Mouse (Mus musculus) liver, postnatal 0 days (tissue): ENCODE data around the gene Tmem229b. TPM values are rescaled to one million over a fixed set of nuclear protein-coding genes. Genes with fewer than 3 reads are reported as not detected.
A peak's percentile ranks its signal among the peaks of the same experiment; 100 is the strongest.

Experiments
- ATAC-seq: fragments of 200-750 bp; cut with Nextera tagmentation; 2 replicates; pipeline ENCODE4 v1.8.0; 2017; ENCODE audit warnings: mild to moderate bottlenecking, moderate library complexity
- DNase-seq: peaks from one replicate; pipeline ENCODE4 v3.0.0-alpha.2; 2016
- H3K27ac ChIP-seq: fragments of 300-500 bp; sonication (generic); 2 replicates; pipeline ENCODE4 v1.5.1; 2014; ENCODE audit warnings: antibody characterized with exemption, moderate library complexity, mild to moderate bottlenecking, low read depth
- H3K27me3 ChIP-seq: fragments of 300-500 bp; sonication (generic); 2 replicates; pipeline ENCODE4 v1.6.1; 2014; ENCODE audit warnings: low read length, control low read depth, mixed read lengths; ENCODE audit not compliant: insufficient read depth
- H3K36me3 ChIP-seq: fragments of 300-500 bp; sonication (generic); replicated peaks from 2 replicates; pipeline ENCODE4 v1.6.1; 2014; ENCODE audit warnings: mild to moderate bottlenecking, control low read depth, low read length, moderate library complexity, mixed read lengths; ENCODE audit not compliant: insufficient read depth
- H3K4me1 ChIP-seq: fragments of 300-500 bp; sonication (generic); 2 replicates; pipeline ENCODE4 v1.6.1; 2014; ENCODE audit warnings: antibody characterized with exemption, mild to moderate bottlenecking, control low read depth; ENCODE audit not compliant: insufficient read depth
- H3K4me2 ChIP-seq: fragments of 300-500 bp; sonication (generic); 2 replicates; pipeline ENCODE4 v1.6.1; 2014; ENCODE audit warnings: low read depth, mild to moderate bottlenecking, low read length, moderate library complexity, mixed read lengths
- H3K4me3 ChIP-seq: fragments of 300-500 bp; sonication (generic); 2 replicates; pipeline ENCODE4 v1.5.1; 2014; ENCODE audit warnings: low read depth, low read length
- H3K9ac ChIP-seq: fragments of 300-500 bp; sonication (generic); replicated peaks from 2 replicates; pipeline ENCODE4 v1.6.1; 2014; ENCODE audit warnings: mild to moderate bottlenecking, moderate library complexity
- H3K9me3 ChIP-seq: fragments of 300-500 bp; sonication (generic); 2 replicates; pipeline ENCODE4 v1.6.1; 2016; ENCODE audit warnings: mild to moderate bottlenecking, control low read depth, low read length, mixed read lengths
- CTCF ChIP-seq: sonication (generic); IDR thresholded peaks from 2 replicates; pipeline ENCODE4 v1.5.1; 2016; ENCODE audit warnings: antibody characterized with exemption, low read depth
- EP300 ChIP-seq: IDR thresholded peaks from 2 replicates; pipeline ENCODE4 v1.6.1; 2016; ENCODE audit warnings: antibody characterized with exemption, low read depth, mild to moderate bottlenecking
- WGBS: fragments of 180-500 bp; shearing (Covaris S2); extraction: QIAGEN DNeasy Blood & Tissue Kit; methylation state at CpG from one replicate; pipeline ENCODE4 v1.1.7; 2014; ENCODE audit not compliant: insufficient replicate concordance; 5-methylcytosine and 5-hydroxymethylcytosine counted together
- polyA plus RNA-seq: library from polyadenylated mRNA; unstranded; fragments of >200 nt; fragmentation: Nextera tagmentation; extraction: Ambion mirVana; gene quantifications from 2 replicates; pipeline ENCODE4 v1.2.1, GENCODE M21; 2015

Tmem229b gene
- 2.9 and 3.6 TPM in 2 replicates for polyA plus RNA-seq

DNA sequence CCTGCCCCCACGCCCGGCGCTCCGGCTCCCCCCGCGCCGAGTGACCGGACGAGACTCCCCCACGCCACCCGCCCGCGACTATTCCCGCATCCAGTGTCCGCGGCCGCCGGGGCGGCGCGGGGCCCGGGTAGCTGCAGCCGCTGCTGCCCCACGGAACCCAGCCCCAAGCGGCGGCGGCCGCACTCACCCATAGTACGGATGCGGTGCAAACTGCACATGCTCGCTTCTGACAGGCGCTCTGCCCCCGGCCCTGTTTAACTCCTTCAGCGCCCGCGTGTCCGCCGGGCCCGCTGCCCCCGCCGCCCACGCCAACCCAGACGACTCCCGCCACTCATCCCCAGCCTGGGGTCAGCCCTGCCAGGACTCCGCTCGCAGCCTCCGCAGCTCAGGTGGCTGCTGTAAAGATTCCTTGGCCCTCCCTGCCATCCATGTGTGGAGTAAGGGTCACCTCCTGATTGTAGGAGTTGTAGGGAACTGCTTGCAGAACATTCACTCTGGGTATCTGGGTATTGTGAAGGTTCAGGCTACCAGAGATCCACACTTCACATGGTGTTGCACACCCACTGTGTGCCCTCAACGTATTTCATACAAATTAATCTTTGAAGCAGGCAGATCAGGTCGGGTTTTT, at the start of gene Tmem229b:
Tmem229b (minus strand) TSS at position 502 of the 628 bp plus-strand sequence.
- Histone ChIP-seq H3K9ac (peak within 1 kb of the TSS; percentile 83), H3K27ac (no peak within 1 kb of the TSS), H3K4me2 (peak within 1 kb of the TSS; percentile 79), H3K9me3 (no peaks in the 10 kb centered on the region), H3K36me3 (no peaks in the 10 kb centered on the region), H3K27me3 (peaks cover 10% of the 10 kb centered on the region), H3K4me3 (peak within 1 kb of the TSS; percentile 91), H3K4me1 (peaks cover 7% of the 10 kb centered on the region; the same call in 1 of the 2 replicates)
- ATAC-seq (peak; percentile 59), DNase-seq (peak; percentile 44)
- TF ChIP-seq EP300 (no peak), CTCF (no peak)
- WGBS, result 5% methylated on average over 29 of the region's 49 CpGs

DNA sequence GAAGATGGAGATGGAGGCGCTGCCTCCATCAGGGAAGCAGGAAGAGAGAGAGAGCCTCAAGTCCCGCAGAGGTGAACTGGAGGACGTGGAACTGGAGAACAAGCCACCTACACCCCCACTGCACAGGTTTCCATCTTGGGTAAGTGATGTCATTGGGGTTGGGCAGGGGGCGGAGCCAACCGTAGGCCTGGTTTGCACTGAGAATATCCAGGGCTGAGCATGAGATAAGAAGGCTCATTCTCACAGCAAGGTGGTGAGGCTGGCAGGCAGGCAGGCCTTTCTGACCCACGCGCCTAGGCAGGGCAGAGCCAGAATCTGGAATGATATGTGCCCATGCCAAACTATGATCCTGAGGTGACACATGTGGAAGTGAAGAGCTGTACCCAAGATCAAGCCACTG, 47.8 kb upstream of the Tmem229b start:
- Histone ChIP-seq H3K36me3 (no peaks in the 10 kb centered on the region), H3K9me3 (no peaks in the 10 kb centered on the region), H3K27ac (no peak overlapping the region), H3K27me3 (no peaks in the 10 kb centered on the region), H3K4me1 (peaks cover 4% of the 10 kb centered on the region), H3K9ac (no peak overlapping the region), H3K4me3 (no peak overlapping the region), H3K4me2 (no peak overlapping the region)
- ATAC-seq (no peak), DNase-seq (peak; percentile 25)
- TF ChIP-seq EP300, result no peak
- no peak for TF ChIP-seq CTCF
- WGBS, result 71% methylated on average over 7 of the region's 7 CpGs

DNA sequence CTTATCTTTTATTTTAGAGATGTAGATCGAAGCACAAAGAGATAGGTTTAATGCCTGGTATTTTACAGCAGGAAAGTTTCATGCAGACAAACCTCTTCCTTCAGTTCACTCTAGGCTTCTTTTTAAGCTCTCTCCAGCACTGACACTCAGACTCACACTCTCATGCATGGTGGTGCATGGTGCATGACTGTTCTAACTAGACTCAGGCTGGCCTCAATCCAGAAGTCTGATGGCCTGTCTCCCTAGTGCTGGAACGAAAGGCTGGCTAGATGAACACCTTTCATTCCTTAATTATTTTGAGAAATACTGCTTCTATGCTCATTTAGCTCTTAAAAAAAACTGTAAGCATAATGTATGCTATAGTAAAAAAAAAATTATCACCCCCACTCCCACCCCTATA, 44.6 kb upstream of the Tmem229b start:
- Histone ChIP-seq H3K27ac (no peak overlapping the region), H3K4me3 (no peak overlapping the region), H3K9me3 (no peaks in the 10 kb centered on the region), H3K36me3 (no peaks in the 10 kb centered on the region), H3K4me1 (peaks cover 3% of the 10 kb centered on the region; the same call in 1 of the 2 replicates), H3K9ac (no peak overlapping the region), H3K4me2 (no peak overlapping the region), H3K27me3 (no peaks in the 10 kb centered on the region)
- no peak for TF ChIP-seq EP300
- TF ChIP-seq CTCF, result no peak
- WGBS, result 77% methylated on average over 2 of the region's 2 CpGs
- ATAC-seq, result no peak
- no peak for DNase-seq

DNA sequence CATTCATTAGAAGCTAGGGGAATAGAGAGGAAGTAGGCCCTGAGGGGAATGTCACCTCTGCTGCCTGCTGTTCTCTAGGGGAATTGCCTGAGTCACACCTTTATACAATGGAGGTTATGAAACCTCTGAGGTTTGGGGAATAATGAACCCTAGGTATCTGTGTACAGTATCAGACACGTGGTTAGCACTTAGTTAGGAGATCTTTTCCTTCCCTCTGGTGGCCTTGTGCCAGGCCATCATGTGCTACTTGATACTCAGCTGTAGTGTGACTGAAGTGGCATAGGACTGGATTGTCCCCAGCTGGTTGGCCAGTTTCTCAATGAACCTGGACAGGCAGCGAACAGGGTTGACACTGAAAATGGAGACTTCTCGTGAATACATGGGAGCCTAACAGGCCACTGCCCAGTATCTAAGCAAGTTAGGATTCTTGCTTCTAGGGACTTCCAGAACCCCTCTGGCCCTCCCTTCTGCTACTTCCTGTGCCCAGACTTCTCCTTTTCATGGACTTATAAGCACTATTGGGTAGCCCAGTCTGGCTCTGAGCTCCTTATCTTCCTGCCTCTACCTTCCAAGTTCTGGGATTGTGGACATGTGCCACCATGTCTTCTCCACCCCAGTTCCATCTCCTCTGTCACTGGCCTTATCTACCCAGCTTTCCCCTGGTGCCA, 43.3 kb upstream of the Tmem229b start:
- no peak for ATAC-seq
- no peaks in the 10 kb centered on the region for H3K27me3 ChIP-seq
- H3K27ac ChIP-seq, result no peak overlapping the region
- H3K4me3 ChIP-seq, result no peak overlapping the region
- no peak for DNase-seq
- no peak overlapping the region for H3K4me2 ChIP-seq
- WGBS, result 55% methylated on average over 3 of the region's 3 CpGs
- no peaks in the 10 kb centered on the region for H3K9me3 ChIP-seq
- peaks cover 3% of the 10 kb centered on the region; the same call in 1 of the 2 replicates for H3K4me1 ChIP-seq
- H3K36me3 ChIP-seq, result no peaks in the 10 kb centered on the region
- H3K9ac ChIP-seq, result no peak overlapping the region
- no peak for TF ChIP-seq EP300
- TF ChIP-seq CTCF, result no peak

DNA sequence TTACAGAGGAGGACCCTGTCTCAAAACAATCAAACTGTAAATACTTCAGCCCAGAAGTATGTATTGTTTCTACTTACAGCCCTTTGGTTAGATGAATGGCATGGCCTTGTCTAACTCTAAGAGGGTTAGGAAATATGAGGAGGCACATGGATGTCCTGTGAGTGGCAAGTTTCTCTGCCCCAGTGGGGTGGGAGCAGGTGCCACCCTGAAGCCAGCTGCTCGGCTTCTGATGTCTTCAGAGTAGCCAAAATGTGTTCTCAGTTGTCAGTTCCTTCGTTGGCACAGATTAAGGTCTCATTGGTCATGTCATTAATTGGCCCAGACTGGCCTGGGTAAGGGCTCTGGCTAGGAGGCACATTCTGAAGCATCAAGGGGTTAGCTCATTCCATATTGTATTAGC, 42.4 kb upstream of the Tmem229b start:
- Histone ChIP-seq H3K27ac (no peak overlapping the region), H3K9ac (no peak overlapping the region), H3K27me3 (no peaks in the 10 kb centered on the region), H3K4me3 (no peak overlapping the region), H3K4me1 (peaks cover 3% of the 10 kb centered on the region; the same call in 1 of the 2 replicates), H3K4me2 (no peak overlapping the region), H3K36me3 (no peaks in the 10 kb centered on the region), H3K9me3 (no peaks in the 10 kb centered on the region)
- TF ChIP-seq CTCF (no peak), EP300 (no peak)
- DNase-seq (no peak), ATAC-seq (no peak)
- 65% methylated on average over 2 of the region's 2 CpGs for WGBS

DNA sequence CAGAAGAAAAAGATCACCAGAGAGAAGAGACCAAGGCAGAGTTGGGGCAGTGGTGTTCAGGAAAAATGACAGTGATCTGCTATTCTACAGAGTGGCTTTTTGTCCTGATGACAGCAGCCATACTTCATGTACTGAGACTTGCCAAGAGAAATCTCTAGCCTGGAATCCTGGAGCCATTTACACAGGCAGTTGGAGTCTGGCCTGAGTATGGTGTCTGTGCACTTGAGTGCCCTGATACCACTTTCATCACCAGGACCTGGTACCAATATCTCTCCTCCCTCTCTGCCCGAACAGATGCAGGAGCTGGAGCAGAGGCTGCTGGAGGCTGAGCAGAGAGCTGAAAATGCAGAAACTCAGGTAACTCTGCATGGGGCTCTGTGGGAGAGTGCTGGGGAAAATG, 41.5 kb upstream of the Tmem229b start:
- ATAC-seq, result no peak
- H3K4me3 ChIP-seq, result no peak overlapping the region
- no peak for TF ChIP-seq CTCF
- TF ChIP-seq EP300, result no peak
- no peaks in the 10 kb centered on the region for H3K36me3 ChIP-seq
- H3K4me1 ChIP-seq, result peaks cover 3% of the 10 kb centered on the region; the same call in 1 of the 2 replicates
- no peak overlapping the region for H3K27ac ChIP-seq
- H3K4me2 ChIP-seq, result no peak overlapping the region
- WGBS, result 73% methylated on average over 1 of the region's 1 CpGs
- no peaks in the 10 kb centered on the region for H3K27me3 ChIP-seq
- no peaks in the 10 kb centered on the region for H3K9me3 ChIP-seq
- no peak overlapping the region for H3K9ac ChIP-seq
- DNase-seq, result no peak
